Mouse (Mus musculus) lung, postnatal 36 days (tissue): ENCODE results near the gene Igsf21.

ENCODE experiments used
- DNase-seq: peaks from one replicate; pipeline ENCODE4 v3.0.0; 2022; ENCODE audit warnings: mixed read lengths

The Igsf21 gene

GRCm38 (mm10) chr4:140235361-140236153, 11.0 kb downstream of the Igsf21 start:
- no peak for DNase-seq

GRCm38 (mm10) chr4:140234412-140235205, 12.0 kb downstream of the Igsf21 start:
- no peak for DNase-seq

- DNase-seq: no peak
Observed at GRCm38 (mm10) chr4:140227837-140228236, 18.7 kb downstream of the Igsf21 start.

- no peak for DNase-seq
Observed at GRCm38 (mm10) chr4:140225204-140225603, 21.4 kb downstream of the Igsf21 start.

- DNase-seq: no peak
Observed at GRCm38 (mm10) chr4:140224451-140224850, 22.1 kb downstream of the Igsf21 start.

GRCm38 (mm10) chr4:140223067-140223466, 23.5 kb downstream of the Igsf21 start:
- peak; percentile 32 for DNase-seq

- peak; percentile 22 for DNase-seq
Observed at GRCm38 (mm10) chr4:140220326-140221093, 26.1 kb downstream of the Igsf21 start.

- DNase-seq: no peak
Observed at GRCm38 (mm10) chr4:140218853-140219852, 27.4 kb downstream of the Igsf21 start.

GRCm38 (mm10) chr4:140218384-140218783, 28.2 kb downstream of the Igsf21 start:
- DNase-seq: no peak

GRCm38 (mm10) chr4:140217934-140218333, 28.6 kb downstream of the Igsf21 start:
- DNase-seq: no peak

GRCm38 (mm10) chr4:140216096-140216495, 30.5 kb downstream of the Igsf21 start:
- DNase-seq: no peak

- no peak for DNase-seq
Observed at GRCm38 (mm10) chr4:140215205-140215604, 31.4 kb downstream of the Igsf21 start.

- no peak for DNase-seq
Observed at GRCm38 (mm10) chr4:140214406-140214805, 32.2 kb downstream of the Igsf21 start.

- no peak for DNase-seq
Observed at GRCm38 (mm10) chr4:140210129-140210890, 36.3 kb downstream of the Igsf21 start.

- DNase-seq: peak; percentile 16
Observed at GRCm38 (mm10) chr4:140205811-140206231, 40.8 kb downstream of the Igsf21 start.

- DNase-seq: no peak
Observed at GRCm38 (mm10) chr4:140204775-140205174, 41.8 kb downstream of the Igsf21 start.

- DNase-seq: peak; percentile 9
Observed at GRCm38 (mm10) chr4:140203696-140204272, 42.8 kb downstream of the Igsf21 start.

- no peak for DNase-seq
Observed at GRCm38 (mm10) chr4:140202196-140202595, 44.4 kb downstream of the Igsf21 start.

- no peak for DNase-seq
Observed at GRCm38 (mm10) chr4:140200296-140200695, 46.3 kb downstream of the Igsf21 start.

GRCm38 (mm10) chr4:140196717-140197116, 49.9 kb downstream of the Igsf21 start:
- no peak for DNase-seq
